Mouse (Mus musculus): ENCODE results near the gene Dclk3. TPM values are rescaled to one million over a fixed set of nuclear protein-coding genes. Genes with fewer than 3 reads are reported as not detected.
A peak's percentile ranks its signal among the peaks of the same experiment; 100 is the strongest.

Dclk3 gene
- polyA plus RNA-seq, 1 experiment, result 0.09 TPM

DNA sequence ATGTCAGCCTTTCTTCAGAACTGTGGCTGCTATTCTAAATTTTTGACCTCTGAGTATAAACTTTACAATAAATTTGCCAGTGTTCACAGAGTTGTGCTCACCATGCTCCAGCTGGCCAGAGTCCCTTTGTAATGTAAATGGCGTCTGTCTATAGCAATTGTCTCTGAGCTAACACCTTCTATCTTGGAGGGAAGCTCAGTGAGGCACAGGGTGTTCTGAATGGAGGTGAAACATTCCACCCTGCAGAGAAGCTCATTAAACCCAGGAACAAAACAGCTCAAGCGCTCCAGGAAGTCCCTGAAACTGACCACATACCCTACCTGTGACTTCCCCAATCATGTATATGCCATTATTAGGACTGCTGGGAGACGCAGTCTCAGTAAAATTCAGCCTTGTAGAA is 67.2 kb downstream of the Dclk3 start:
- Histone ChIP-seq H3K4me3 (ENCODE audit: control insufficient read depth, low read depth, low read length) (no peak overlapping the region), H3K36me3 (ENCODE audit: control insufficient read depth, insufficient read depth, low read length) (no peaks in the 10 kb centered on the region), H3K27ac (ENCODE audit: control insufficient read depth, insufficient read depth, low read depth, low read length) (no peak overlapping the region), H3K27me3 (ENCODE audit: control insufficient read depth, insufficient read depth, low read length) (no peaks in the 10 kb centered on the region), H3K4me1 (ENCODE audit: control insufficient read depth, insufficient read depth, low read length) (no peaks in the 10 kb centered on the region)
- TF ChIP-seq CTCF (IDR thresholded peaks at IDR 0.05; ENCODE audit: control insufficient read depth, insufficient read depth, insufficient replicate concordance, low read depth, low read length) (no peak), POLR2A (IDR thresholded peaks at IDR 0.05; ENCODE audit: control insufficient read depth, low read depth, low read length) (no peak)

DNA sequence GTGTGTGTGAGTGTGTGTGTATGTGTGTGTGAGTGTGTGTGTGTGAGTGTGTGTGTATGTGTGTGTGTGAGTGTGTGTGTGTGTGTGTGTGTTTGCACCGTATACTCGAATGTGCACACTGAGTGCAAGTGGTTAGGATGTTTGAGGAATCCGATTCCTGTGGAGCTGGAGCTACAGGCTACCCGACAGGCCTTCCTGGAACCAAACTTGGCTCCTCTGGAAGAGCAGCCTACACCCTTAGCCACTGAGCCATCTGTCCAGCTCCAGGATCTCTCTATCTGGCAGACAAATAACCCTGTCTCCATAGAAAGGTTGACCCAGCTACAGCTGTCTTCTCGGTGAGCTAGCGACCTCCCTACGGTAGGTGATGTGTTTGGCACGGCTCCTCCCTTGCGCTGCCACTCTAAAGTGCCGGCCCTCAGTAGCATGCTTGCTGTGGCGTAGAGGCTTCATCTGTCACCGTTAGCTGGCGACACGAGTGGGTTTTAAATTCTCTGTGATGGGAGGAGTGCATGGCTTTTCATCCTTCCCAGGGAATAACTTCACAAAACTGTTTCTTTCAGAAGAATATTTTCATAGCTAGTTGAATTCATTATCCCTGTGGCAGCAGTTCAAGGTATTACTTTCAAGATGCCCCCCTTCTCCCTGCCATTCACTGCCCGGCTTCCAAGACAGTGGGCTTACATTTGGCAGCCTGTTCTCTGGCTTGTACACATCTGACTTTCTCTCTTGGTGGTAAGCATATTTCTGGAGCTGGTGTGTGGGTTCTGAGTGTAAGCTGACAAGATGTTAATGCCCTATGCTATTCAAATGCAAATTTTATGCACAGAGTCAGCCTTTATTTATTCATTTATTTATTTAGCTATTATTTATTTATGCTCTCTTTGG is 75.9 kb downstream of the Dclk3 start:
- no peaks in the 10 kb centered on the region for H3K36me3 ChIP-seq (ENCODE audit: control insufficient read depth, insufficient read depth, low read length)
- no peaks in the 10 kb centered on the region for H3K4me1 ChIP-seq (ENCODE audit: control insufficient read depth, insufficient read depth, low read length)
- TF ChIP-seq POLR2A (IDR thresholded peaks at IDR 0.05; ENCODE audit: control insufficient read depth, low read depth, low read length), result no peak
- H3K4me3 ChIP-seq (ENCODE audit: control insufficient read depth, low read depth, low read length), result no peak overlapping the region
- no peaks in the 10 kb centered on the region for H3K27me3 ChIP-seq (ENCODE audit: control insufficient read depth, insufficient read depth, low read length)
- H3K27ac ChIP-seq (ENCODE audit: control insufficient read depth, insufficient read depth, low read depth, low read length), result no peak overlapping the region

DNA sequence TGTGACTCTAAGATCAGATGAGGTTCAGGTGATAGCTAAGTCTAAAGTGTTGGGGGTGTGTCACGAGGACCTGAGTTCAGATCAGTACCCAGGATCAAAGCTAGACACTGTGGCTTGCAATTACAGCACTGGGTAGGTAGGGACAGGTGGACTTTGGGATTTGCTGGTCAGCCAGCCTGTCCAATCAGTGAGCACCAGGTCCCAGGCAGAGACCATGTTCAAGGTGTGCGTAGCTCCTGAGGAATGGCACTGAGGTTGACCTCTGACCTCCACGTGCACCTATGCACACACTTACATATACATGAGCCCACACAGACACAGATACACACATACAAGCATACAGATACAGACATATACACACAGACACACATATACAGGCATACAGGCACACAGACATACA is 76.7 kb downstream of the Dclk3 start:
- Histone ChIP-seq H3K4me1 (ENCODE audit: control insufficient read depth, insufficient read depth, low read length) (no peaks in the 10 kb centered on the region), H3K27ac (ENCODE audit: control insufficient read depth, insufficient read depth, low read depth, low read length) (no peak overlapping the region), H3K36me3 (ENCODE audit: control insufficient read depth, insufficient read depth, low read length) (no peaks in the 10 kb centered on the region), H3K27me3 (ENCODE audit: control insufficient read depth, insufficient read depth, low read length) (no peaks in the 10 kb centered on the region), H3K4me3 (ENCODE audit: control insufficient read depth, low read depth, low read length) (no peak overlapping the region)
- TF ChIP-seq POLR2A (IDR thresholded peaks at IDR 0.05; ENCODE audit: control insufficient read depth, low read depth, low read length), result no peak
- TF ChIP-seq CTCF (IDR thresholded peaks at IDR 0.05; ENCODE audit: control insufficient read depth, insufficient read depth, insufficient replicate concordance, low read depth, low read length), result no peak

DNA sequence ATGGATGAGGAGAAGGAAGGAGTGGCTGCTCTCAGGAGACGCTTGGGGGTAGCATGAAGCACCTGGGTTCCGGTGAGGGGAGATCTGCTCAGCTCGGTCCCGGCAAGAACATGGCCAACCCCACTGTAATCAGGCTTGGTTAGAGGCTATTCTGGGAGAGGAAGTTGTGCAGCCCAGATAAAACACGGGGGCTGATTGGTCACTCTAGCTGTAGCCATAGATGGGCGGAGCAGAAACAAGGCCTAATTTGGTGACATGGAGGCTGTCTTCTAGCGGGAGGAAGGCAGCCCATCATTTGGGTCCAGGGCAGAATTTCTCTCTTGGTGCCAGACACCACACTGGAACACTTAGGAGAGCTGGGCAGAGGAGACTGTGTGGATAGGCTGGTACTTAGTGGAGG is 83.3 kb downstream of the Dclk3 start:
- H3K36me3 ChIP-seq (ENCODE audit: control insufficient read depth, insufficient read depth, low read length), result no peaks in the 10 kb centered on the region
- peak overlapping the region; percentile 25 for H3K4me3 ChIP-seq (ENCODE audit: control insufficient read depth, low read depth, low read length)
- H3K4me1 ChIP-seq (ENCODE audit: control insufficient read depth, insufficient read depth, low read length), result peaks cover 5% of the 10 kb centered on the region
- no peaks in the 10 kb centered on the region for H3K27me3 ChIP-seq (ENCODE audit: control insufficient read depth, insufficient read depth, low read length)
- no peak overlapping the region for H3K27ac ChIP-seq (ENCODE audit: control insufficient read depth, insufficient read depth, low read depth, low read length)
- no peak for TF ChIP-seq POLR2A (IDR thresholded peaks at IDR 0.05; ENCODE audit: control insufficient read depth, low read depth, low read length)
- TF ChIP-seq CTCF (IDR thresholded peaks at IDR 0.05; ENCODE audit: control insufficient read depth, insufficient read depth, insufficient replicate concordance, low read depth, low read length), result no peak

DNA sequence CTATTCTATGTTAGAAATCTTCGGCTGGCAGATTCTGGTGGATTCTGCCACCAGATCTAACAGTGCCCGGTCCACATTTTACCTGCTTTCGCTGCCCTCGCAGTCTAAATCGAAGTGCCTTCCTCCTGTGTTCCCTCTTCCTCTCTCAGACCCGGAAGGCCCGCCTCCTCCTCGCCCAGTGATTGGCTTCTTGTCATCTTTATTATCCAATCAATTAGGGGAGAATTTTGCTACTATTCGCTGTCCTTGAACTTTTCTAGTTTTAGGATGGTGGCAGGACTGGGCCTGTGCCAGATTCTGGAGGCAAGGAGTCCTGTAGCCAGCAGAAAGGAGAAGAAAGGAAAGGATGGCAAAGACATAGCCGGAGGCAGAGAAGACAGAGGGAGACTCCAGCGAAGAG is 84.2 kb downstream of the Dclk3 start:
- H3K27ac ChIP-seq (ENCODE audit: control insufficient read depth, insufficient read depth, low read depth, low read length), result no peak overlapping the region
- H3K27me3 ChIP-seq (ENCODE audit: control insufficient read depth, insufficient read depth, low read length), result no peaks in the 10 kb centered on the region
- H3K4me1 ChIP-seq (ENCODE audit: control insufficient read depth, insufficient read depth, low read length), result peaks cover 5% of the 10 kb centered on the region
- H3K36me3 ChIP-seq (ENCODE audit: control insufficient read depth, insufficient read depth, low read length), result no peaks in the 10 kb centered on the region
- H3K4me3 ChIP-seq (ENCODE audit: control insufficient read depth, low read depth, low read length), result peak overlapping the region; percentile 81
- TF ChIP-seq CTCF (IDR thresholded peaks at IDR 0.05; ENCODE audit: control insufficient read depth, insufficient read depth, insufficient replicate concordance, low read depth, low read length) (no peak), POLR2A (IDR thresholded peaks at IDR 0.05; ENCODE audit: control insufficient read depth, low read depth, low read length) (0 out of 2 replicates have a peak, but pooled peaks have one; percentile 29)

DNA sequence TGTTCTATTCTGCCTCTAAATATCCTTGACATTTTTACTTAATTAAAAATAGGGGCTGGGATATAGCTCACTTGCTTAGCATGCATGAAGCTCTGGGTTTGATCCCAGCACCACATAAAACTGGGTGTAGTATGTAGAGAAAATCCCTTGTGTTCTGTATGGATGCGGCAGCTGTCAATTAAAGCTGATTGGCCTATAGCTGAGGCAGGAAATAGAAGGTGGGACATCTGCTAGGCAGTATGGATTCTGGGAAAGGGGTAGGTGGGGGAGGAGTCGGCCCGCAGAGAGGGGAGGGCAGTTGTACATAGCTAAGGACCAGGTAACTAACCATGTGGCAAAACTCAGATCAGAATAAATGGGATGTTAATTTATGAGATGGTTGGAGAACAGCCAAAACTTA is 85.0 kb downstream of the Dclk3 start:
- Histone ChIP-seq H3K27me3 (ENCODE audit: control insufficient read depth, insufficient read depth, low read length) (no peaks in the 10 kb centered on the region), H3K4me3 (ENCODE audit: control insufficient read depth, low read depth, low read length) (no peak overlapping the region), H3K4me1 (ENCODE audit: control insufficient read depth, insufficient read depth, low read length) (peaks cover 5% of the 10 kb centered on the region), H3K36me3 (ENCODE audit: control insufficient read depth, insufficient read depth, low read length) (no peaks in the 10 kb centered on the region), H3K27ac (ENCODE audit: control insufficient read depth, insufficient read depth, low read depth, low read length) (no peak overlapping the region)
- TF ChIP-seq POLR2A (IDR thresholded peaks at IDR 0.05; ENCODE audit: control insufficient read depth, low read depth, low read length) (no peak), CTCF (IDR thresholded peaks at IDR 0.05; ENCODE audit: control insufficient read depth, insufficient read depth, insufficient replicate concordance, low read depth, low read length) (no peak)

DNA sequence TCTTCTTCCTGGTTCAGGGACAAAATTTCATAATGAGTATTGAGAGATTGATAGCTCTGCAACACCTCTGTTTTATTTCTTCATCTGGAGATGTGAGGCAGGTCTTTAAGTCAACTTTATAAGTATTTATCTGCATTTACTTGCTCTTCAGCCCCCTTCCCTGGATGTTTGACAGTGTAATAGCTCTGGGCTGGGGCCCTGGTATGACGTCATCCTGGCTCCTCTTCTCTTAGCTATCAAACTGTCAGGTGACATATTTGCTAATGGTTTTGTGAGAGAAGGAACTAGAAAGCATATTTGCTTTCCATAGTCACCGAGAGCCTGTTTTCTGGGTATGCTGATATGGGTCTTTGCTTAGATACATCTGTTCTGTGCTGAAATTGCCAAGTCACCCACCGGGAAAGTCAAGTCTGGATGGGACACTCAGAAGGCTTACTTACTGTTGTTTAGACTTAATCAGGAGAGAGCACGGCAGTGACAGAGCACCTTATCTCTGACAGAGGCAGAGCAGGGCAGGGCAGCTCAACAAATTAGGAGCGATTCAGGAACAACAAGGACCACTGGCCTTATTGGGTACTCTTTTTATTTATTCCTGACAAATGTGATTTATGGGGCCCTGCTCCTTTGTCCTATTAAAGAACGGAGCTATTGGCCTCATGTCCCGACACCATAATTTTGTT is 96.0 kb downstream of the Dclk3 start:
- TF ChIP-seq CTCF (IDR thresholded peaks at IDR 0.05; ENCODE audit: control insufficient read depth, insufficient read depth, insufficient replicate concordance, low read depth, low read length) (no peak), POLR2A (IDR thresholded peaks at IDR 0.05; ENCODE audit: control insufficient read depth, low read depth, low read length) (no peak)
- Histone ChIP-seq H3K4me1 (ENCODE audit: control insufficient read depth, insufficient read depth, low read length) (no peaks in the 10 kb centered on the region), H3K27me3 (ENCODE audit: control insufficient read depth, insufficient read depth, low read length) (no peaks in the 10 kb centered on the region), H3K4me3 (ENCODE audit: control insufficient read depth, low read depth, low read length) (no peak overlapping the region), H3K27ac (ENCODE audit: control insufficient read depth, insufficient read depth, low read depth, low read length) (no peak overlapping the region), H3K36me3 (ENCODE audit: control insufficient read depth, insufficient read depth, low read length) (no peaks in the 10 kb centered on the region)
